Mouse (Mus musculus) CH12.LX (cell line): Measurements from ENCODE around the gene Ccdc88c.

ENCODE experiments used
- E2F4 ChIP-seq: IDR thresholded peaks from 2 replicates; pipeline ENCODE4 v1.6.1; 2011; ENCODE audit warnings: low read depth, low read length, improper control_type of control experiment; ENCODE audit not compliant: insufficient replicate concordance
- KAT2A ChIP-seq: IDR thresholded peaks from 2 replicates; pipeline ENCODE4 v1.6.1; 2012; ENCODE audit warnings: low read length, improper control_type of control experiment, inconsistent platforms; ENCODE audit not compliant: insufficient replicate concordance
- POLR2A ChIP-seq: IDR thresholded peaks from 2 replicates; pipeline ENCODE4 v1.6.1; 2011; ENCODE audit warnings: low read depth, mild to moderate bottlenecking, improper control_type of control experiment, low read length
- POLR2AphosphoS2 ChIP-seq: IDR thresholded peaks from 2 replicates; pipeline ENCODE4 v1.6.1; 2011; ENCODE audit warnings: low read depth, low read length, improper control_type of control experiment
- RAD21 ChIP-seq: IDR thresholded peaks from 2 replicates; pipeline ENCODE4 v1.6.1; 2011; ENCODE audit warnings: low read depth, mild to moderate bottlenecking, low read length, improper control_type of control experiment, moderate library complexity
- TCF12 ChIP-seq: IDR thresholded peaks from 2 replicates; pipeline ENCODE4 v1.6.1; 2014; ENCODE audit warnings: low read depth, mild to moderate bottlenecking, inconsistent platforms, low read length, improper control_type of control experiment
- USF2 ChIP-seq: conservative IDR thresholded peaks from 2 replicates; pipeline ENCODE4 v1.6.1; 2011; ENCODE audit warnings: low read depth, low read length, improper control_type of control experiment

- TF ChIP-seq RAD21 = no peak
- TF ChIP-seq E2F4 = no peak
- no peak for TF ChIP-seq KAT2A
- TF ChIP-seq POLR2AphosphoS2 = no peak
- no peak for TF ChIP-seq POLR2A
- no peak for TF ChIP-seq TCF12
- TF ChIP-seq USF2 = no peak
These were observed 165.9 kb downstream of the Ccdc88c start for GRCm38 (mm10) chr12:100862856-100863446.
